Mouse (Mus musculus) testis, postnatal 10 days (tissue): Measurements from ENCODE around the gene Hoxc11.
A peak's percentile ranks its signal among the peaks of the same experiment; 100 is the strongest.

ENCODE experiments used
- DNase-seq: peaks from one replicate; pipeline ENCODE4 v3.0.0; 2021; ENCODE audit warnings: low spot score

Gene Hoxc11

DNA sequence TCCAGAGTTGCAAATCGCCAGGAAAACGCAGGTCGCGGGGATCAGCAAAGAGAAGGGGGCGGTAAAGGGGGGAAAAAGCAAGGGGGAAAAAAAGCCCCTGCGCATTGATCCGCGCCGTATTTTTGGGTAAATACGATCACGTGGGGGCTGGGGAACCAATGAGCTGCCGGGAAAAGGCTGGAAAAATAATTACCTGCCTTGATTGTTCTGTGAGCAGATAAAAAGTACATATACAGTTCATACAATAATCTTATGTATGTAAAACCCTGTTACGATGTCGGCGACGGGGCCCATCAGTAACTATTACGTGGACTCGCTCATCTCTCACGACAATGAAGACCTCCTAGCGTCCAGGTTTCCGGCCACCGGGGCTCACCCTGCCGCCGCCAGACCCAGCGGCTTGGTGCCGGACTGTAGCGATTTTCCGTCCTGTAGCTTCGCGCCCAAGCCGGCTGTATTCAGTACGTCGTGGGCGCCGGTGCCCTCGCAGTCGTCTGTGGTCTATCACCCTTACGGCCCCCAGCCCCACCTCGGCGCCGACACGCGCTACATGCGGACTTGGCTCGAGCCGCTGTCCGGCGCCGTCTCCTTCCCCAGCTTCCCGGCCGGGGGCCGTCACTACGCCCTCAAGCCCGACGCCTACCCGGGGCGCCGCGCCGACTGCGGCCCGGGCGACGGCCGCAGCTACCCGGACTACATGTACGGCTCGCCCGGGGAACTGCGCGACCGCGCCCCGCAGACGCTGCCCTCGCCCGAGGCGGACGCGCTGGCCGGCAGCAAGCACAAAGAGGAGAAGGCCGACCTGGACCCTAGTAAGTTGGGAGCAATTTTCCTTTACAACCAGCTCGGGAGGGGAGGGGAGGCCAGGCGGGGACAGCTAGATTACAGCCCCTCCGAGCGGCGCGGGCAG is 27.4 kb downstream of the Hoxc11 start:
- DNase-seq: peak; percentile 61

DNA sequence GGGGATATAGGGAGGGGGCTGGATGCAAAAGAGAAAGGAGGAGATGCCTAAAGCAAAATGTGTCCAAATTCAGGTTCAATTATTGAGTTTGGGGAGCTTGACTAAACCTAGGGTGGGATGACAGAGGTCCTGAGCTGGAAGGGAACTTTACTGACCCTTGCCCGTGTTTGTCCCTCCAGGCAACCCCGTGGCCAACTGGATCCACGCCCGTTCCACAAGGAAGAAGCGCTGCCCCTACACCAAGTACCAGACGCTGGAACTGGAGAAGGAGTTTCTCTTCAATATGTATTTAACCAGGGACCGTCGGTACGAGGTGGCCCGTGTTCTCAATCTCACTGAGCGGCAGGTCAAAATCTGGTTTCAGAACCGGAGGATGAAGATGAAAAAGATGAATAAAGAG is 29.5 kb downstream of the Hoxc11 start:
- no peak for DNase-seq

DNA sequence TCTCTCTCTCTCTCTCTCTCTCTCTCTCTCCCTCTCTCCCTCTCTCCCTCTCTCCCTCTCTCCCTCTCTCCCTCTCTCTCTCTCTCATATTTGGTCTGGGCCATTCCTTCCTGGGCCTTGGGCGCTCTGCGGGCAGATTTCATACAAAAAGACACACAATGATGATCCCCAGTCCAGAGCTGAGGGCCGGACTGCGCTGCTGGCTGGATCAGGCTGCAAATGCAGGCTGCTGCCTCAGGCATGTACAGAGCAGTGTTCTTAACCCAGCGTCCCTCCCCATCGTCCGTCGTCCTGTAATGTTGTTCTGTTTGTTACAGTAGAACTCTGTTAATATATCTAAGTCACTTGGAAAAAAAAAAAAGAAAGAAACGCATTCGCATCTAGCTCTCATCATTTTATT is 30.3 kb downstream of the Hoxc11 start:
- no peak for DNase-seq

DNA sequence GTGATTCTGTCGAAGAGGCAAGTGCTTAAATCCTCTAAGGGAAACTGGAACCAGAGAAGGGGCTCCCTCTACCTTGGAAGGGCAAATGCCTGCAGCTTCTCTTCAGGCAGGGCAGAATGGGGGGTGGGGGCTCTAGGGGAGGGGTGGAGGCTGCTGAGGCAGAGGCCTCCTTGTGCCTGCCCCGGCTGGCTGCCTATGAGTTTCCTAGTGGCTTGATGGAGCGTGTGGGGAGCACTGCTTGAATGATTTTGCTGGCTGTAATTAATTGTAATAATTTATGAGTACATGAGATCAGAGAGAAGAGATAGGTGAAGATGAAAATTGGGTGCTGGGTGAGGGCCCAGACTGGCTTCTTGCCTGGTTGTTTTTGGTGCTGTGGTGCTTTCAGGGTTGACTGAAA is 30.7 kb downstream of the Hoxc11 start:
- DNase-seq: no peak

DNA sequence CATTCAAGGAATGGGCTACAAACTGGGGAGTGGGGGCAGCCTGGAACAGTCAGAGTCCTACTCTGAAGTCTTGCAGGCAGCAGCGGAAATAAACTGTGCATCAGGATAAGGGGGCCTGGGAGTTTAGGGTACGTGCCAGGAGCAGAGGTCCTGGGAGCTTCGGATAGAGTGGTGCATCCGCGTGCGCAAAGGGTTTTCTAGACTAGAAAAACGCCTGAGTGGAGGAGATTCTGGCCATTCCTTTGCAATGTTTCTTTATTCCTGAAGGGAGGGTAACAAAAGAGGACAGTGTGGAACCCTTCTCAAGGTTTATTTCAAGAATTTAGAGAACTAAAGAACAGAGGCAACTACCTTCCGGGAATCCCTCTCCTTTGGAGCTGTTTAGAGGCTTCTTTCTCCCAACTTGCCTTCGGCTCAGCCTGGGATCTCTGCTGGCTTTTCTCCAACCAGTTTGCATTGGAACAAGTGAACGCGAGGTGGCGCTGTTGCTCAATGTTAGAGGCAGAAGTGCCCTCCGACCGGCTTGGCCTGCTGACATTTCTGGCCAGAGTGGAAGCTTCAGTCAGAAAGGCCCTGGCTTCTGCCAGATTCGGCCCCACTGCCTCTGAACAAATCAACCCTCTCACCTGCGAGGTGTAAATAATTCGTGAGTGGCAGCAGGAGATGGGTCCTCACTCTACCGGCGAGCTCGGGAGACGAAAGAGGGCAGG is 33.1 kb downstream of the Hoxc11 start:
- peak; percentile 98 for DNase-seq

DNA sequence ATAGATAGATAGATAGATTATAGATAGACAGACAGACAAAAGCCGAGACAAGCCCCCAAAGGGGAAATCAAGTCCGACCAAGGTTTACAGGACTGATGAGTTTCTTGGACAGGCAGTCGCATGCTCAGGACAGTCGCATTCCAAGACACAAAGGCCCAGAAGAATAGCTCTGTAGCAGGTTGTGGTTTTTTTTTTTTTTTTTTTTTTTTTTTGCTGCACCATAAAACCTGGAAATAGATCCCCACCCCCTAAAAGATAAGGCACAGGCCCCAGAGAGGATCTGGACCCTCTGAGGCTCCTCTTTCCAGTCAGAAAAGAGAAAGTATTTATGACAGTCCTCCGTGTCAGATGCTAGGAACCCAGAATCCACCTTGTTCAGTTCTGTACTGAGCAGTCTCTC is 33.9 kb downstream of the Hoxc11 start:
- DNase-seq: no peak

DNA sequence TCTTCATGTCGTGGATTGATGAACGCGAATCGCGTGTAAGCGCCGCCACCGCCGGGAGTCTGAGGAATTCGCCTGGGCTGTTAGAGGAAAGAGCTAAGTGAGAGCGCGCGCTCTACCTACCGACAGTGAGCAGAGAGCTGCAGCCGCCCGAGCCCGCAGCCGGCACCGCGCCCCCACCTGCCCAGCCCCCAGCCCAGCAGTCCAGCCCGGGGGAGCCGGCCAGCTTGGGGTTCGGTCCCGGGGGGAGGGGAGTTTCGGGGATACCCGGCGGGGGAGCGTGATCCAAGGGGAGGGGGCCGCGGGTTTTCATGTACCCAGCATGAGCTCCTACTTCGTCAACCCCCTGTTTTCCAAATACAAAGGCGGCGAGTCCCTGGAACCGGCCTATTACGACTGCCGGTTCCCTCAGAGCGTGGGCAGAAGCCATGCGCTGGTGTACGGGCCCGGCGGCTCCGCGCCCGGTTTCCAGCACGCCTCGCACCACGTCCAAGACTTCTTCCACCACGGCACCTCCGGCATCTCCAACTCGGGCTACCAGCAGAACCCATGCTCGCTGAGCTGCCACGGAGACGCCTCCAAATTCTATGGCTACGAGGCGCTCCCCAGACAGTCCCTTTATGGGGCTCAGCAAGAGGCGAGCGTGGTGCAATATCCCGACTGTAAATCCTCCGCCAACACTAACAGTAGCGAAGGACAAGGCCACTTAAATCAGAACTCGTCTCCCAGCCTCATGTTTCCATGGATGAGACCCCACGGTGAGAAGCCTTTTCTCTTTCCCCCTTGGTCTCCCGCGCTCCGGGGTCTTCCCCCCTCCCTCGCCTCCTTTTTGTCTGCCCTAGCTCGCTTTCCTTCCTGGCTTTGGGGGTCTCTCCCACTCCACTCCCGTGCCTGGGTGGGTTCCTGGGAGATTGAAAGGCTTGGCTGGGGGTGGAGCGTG is 36.5 kb downstream of the Hoxc11 start, which contains the start of gene Hoxc8:
Gene Hoxc8 (plus strand): TSS at position 147 of the 937 bp plus-strand sequence.
- DNase-seq: peak; percentile 68

DNA sequence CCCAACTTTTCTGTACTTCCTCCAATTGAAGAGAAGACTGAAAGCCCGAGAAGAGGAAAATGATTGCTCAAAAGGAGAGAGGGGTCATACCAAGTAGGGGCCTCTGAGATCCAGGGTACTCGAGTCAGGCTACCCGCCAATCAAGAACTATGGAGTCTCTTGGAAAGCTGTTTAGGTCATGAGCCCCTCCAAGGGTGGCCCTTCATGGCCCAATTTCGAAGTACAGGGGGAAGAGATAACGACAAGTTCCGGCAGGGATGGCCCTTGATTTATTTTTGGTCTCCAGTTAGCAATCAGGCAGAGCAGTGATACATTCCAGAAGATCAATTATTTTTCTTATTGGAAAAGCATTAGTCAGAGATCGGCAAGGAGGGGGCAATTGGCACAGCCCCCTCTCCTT is 37.6 kb downstream of the Hoxc11 start:
- DNase-seq: no peak

DNA sequence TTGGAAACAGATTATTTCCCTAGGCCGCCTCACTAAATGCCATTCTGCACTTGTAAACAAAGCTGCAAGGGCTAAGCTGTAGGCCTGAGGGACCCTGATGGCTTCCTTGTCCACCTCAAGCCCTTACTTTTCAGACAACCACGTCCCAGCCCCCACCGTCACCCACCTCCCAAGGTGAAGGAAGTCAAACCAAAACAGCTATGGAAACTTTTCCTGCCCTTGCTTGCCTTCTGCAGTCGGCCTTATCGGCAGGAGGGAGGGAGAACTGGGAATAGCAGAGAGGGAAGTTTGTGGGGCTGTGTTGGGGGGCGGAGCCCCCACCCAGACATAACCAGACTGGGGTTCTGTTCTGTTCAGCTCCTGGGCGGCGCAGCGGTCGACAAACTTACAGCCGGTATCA is 38.0 kb downstream of the Hoxc11 start:
- DNase-seq: no peak

DNA sequence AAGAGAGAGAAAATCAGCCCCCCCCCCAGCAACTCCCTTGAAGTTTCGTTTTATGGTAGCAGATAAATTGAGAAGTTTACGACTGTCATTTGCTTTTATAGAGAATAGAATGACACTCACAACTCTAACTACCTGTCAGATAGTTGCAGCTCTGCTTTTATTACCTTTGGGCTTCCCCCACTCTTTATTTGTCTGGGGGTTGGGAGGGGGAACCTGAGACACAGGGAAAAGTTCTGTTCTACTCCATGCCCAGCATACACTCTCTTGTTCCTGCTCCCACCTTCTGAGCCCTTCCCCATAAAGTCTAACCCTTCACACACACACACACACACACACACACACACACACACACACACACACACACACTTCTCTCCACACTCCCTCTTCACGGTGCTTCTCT is 38.6 kb downstream of the Hoxc11 start:
- DNase-seq: no peak

DNA sequence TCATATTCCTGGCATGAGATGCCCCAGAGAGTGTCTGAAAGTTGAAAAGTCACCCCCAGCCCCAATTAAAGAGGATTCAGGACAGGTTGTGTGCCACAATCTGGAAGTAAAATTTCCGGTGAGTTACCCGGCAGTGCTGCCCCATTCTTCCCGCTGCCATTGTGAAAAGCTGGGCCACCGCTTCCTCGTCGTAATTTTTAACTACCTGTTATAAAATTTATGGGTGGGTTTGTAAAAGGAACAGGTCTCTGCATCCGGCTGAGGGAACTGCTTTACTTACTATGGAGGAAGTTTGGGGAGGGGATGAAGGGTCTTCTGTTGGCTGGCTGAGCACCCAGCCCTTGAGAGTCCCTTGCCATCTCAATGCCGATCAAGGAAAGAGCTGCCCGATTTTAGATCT is 42.3 kb downstream of the Hoxc11 start:
- DNase-seq: no peak

DNA sequence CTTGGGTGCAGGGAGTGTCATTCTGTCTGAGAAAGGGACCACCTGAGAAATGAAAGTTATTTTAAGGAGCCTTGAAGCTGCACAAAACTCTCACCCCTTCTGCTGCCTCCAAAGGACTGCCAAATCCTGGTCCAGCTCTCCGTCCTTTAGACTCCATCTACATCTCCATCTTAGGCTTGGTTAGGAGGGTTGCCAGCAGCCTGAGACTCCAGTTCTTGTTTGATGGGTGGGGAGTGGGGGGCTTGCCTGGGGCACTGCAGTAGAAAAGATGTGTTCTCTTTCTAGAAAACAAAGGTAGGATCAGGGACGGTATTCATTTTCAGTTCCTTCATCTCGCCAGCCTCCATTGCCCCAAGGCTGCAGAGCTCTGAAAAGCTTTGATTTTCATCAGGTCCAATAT is 43.2 kb downstream of the Hoxc11 start:
- no peak for DNase-seq

DNA sequence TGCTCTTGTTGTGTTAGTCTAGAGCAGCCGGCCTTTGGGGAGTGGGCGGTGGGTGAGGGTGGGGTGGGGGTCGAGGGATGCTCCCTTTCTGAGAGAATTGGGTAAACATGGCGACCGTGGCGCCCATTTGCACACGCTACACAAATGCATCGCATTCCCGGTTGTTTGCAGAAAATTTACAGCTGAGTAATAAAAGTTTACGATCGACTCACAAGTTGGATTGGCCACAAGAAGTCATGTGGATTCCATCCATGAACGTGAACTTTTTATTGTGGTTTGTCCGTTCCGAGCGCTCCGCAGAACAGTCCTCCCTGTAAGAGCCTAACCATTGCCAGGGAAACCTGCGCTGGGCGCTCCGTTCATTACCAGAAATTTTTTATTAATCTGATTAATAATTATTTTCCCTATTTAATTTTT is 43.7 kb downstream of the Hoxc11 start, which contains the start of gene Hoxc6:
Gene Hoxc6 (plus strand): TSS at position 319 of the 417 bp plus-strand sequence.
- DNase-seq: no peak

DNA sequence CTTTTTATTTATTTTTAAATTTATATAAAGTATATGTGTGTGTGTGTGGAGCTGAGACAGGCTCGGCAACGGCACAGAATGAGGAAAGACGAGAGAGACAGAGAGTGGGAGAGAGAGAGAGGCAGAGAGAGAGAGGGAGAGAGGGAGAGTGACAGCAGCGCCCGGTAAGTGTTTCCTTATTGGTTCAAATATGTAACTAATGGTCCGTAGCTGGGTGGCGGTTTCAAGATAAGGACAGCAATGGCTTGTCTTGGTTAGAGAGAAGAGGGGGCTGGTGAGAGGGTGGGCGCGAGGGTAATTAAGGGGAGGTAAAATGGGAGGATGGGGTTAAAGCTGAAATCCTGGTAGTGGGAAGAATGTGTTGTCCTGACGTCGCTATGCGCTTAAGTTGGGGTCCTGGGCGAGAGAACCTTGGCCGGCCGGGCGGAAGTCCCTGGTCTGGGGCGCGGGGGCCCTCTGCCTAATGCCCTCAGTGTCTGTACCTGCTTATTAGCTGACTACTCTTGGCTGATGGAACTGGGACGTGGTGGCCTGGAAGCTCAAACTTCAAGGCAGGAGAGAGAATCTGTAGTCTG is 44.5 kb downstream of the Hoxc11 start:
- no peak for DNase-seq

DNA sequence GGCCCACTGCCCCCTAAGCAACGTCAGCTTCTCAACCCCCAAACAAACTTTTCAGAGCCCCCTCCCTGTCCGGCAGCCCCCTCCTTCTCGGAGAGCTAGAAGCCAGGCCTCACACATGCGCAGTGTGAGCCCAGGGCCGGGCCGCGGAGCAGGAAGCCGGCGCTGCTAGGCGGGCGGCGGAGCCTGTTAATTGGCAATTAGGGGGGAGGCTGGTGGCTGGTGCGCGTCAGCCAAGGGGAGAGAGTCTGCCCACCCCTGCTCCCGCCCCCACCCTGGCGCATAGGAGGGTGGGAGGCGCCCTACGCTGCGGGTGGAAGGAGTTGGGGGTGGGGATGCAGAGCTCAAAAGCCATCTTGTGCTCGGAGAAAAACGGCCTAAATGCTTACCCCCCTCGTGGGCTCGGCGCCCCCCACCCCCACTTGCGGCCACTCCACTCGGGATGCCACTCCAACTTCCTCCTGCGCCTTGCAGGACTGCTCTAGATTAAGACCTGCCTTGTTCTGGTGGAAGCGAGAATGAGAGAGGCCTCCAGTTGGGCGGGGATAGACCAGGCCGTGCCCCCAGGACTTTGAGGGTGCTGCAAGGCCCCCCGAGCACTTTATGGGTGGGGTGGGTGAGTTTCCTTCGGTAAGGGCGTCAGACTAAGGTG is 45.1 kb downstream of the Hoxc11 start:
- peak; percentile 88 for DNase-seq

DNA sequence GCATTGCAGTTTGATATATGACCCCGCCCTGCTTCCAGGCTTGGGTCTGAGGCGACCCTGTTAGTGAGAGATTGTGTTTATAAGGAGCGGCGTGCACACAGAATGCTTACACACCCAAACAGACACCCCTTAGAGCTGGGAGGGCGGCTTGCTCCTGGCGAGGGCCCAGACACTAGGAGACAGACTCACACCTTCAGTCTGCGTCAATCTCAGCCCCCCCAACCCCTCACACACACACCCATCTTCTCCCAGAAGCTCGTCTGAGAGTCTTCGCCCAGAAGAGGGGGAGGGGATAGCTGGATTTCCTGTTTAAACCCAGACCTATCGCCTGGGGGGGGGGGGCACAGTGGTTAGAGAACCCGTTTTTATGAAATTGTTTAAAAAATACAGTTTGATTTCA is 45.7 kb downstream of the Hoxc11 start:
- DNase-seq: no peak

DNA sequence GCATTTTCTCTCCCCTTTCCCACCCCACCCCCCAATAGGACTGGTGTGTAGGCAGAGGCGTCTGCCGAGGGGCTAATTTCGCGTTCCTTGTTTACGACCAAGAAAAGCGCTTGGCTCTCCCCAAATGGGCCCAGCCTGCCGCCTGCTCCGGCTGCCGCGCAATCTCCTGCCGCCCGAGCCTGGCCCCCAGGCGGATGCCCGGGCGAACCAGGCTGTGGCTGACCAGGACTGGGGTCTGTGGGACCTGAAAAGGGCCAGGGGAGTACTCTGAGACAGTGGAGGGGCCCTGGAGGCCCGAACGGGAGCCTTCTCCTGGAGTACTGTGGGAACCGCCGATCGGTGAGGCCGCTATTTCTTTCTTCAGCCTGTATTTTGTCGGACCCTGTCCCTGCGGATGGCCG is 46.3 kb downstream of the Hoxc11 start:
- DNase-seq: no peak

DNA sequence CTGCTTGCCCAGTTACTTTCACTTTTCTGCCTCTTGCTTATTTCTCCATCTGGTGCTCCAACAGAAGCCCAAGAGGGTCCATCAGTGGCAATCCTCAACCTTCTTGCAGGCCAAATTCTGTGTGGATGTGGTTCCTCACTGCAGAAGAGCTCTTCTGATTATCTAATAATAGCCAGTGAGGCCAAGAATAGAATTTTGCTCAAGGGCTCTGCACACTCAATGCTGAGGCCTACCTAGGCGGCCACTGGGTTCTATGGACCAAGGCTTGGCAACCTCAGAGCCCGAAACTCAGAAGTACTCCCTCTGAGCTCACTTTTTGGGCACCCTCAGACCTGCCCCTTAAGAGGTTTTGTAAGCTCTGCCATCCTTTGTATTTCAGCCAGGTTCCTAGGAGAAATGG is 47.1 kb downstream of the Hoxc11 start:
- no peak for DNase-seq

DNA sequence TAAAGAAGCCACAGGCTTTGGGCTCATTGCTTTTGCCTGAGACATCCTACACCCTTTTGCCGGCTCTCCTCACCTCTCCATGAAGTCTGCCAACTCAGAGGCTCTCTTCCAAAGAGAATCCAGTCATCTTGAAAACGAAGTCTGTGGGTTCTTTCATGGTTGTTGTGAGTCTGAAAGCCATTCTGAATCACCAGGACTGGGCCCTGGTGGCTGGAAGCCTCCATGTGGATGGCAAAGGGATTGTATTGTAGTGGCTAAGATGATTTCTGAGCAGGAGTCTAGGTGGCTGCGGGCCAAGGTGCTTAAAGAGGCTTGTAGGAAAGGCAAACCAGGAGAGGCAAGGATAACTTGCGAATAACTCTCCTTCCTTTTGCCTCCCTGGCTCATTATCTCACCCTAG is 47.9 kb downstream of the Hoxc11 start:
- peak; percentile 65 for DNase-seq

DNA sequence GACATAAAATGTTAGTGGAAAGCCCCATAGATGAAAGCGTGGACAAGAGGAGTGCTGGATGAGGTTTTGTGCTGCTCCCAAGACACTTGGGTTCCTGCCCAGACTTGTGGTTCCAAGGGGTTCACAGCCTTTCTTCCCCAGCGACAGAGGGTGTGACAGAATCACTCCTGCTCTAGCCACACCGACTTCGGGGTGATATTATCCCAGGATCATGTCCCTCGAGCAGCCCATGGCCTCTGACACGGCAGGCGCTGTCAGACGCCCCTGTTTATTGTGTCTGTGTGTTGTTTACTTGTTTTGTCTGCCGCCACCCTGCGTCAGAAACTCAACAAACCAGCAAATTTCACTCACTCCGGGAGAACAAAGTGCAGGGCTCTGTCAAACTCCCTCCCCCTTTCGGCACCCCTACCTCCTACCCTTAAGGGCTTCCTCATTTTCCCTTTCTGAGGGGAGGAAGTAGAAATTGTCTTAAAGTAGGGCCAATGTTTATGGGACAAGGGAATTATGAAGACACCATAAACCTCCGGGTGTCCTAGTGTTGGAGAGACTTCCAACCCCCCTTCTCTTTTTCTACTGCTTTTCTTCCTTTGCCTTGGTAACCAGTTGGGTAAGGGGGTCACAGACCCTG is 48.7 kb downstream of the Hoxc11 start:
- no peak for DNase-seq

DNA sequence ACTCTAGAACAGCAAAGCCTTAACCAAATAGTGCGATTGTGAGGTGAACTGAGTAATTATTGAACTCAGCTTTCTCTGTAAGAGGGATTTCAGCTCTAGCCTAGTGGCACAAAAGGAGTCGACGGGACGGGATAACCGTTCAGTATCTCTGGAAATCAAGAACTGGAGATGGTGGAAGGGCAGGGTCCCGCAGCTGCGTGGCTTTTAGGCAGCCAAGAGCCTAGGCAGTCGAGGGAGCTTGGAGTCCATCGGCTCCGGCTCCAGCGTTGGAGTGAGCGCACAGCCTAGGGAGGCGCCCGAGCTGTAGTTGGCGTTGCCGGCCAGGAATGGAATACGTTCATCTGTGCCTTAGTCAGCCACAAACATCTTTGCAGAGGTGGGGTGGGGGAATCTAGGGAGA is 51.1 kb downstream of the Hoxc11 start:
- DNase-seq: no peak
